Mouse (Mus musculus): ENCODE measurements around the gene Filip1.

DNA sequence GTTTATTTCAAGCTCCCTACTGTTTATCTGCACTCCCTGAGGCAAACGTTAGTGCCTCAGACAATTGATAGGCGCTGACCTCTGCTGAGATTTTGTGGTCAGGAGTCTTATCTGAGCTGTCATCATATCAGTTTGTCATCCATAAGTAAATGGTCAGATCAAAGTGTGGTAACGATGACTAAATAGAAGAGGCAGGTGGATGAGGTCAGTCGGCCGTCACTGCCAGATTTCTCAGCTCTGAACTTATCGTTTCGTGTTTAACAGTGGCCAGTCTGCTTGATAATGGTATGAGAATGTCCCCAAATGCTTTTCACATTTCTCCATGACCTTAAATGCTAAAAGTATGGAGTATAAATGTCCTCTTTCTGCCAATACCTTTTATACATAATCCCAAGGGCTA is 132.6 kb downstream of the Filip1 start:
- TF ChIP-seq GATA1 (IDR thresholded peaks at IDR 0.05; ENCODE audit: borderline replicate concordance, low read length) (no peak), FLI1 (IDR thresholded peaks at IDR 0.05; ENCODE audit: low read length) (no peak)
